Mouse (Mus musculus): ENCODE data around the gene Prss1. TPM values are rescaled to one million over a fixed set of nuclear protein-coding genes. Genes with fewer than 3 reads are reported as not detected.
"Not testable (repeated sequence)": the region's sequence is repeated elsewhere in the genome, so short reads cannot be mapped to it uniquely, and the experiment has no call there.

Prss1 gene
- polyA plus RNA-seq (2016; fragmentation: Nextera tagmentation; extraction: Ambion mirVana), result not detected in 2 replicates

- H3K9me3 ChIP-seq, result not testable (repeated sequence)
Observed at GRCm38 (mm10) chr6:41458632-41459031, at the start of gene Prss1. TSS of gene Prss1 (plus strand) at chr6:41458932.

GRCm38 (mm10) chr6:41442261-41442660 is 16.5 kb upstream of the Prss1 start:
- not testable (repeated sequence) for DNase-seq (ENCODE audit: extremely low spot score, low spot score); H3K9me3 ChIP-seq; H3K27ac ChIP-seq; H3K4me1 ChIP-seq; H3K27me3 ChIP-seq (ENCODE audit: poor library complexity, severe bottlenecking); H3K36me3 ChIP-seq (replicated peaks); H3K4me3 ChIP-seq
- 100% methylated on average over 2 of the region's 2 CpGs for WGBS

More at GRCm38 (mm10) chr6:41458632-41459031, at the start of gene Prss1:
- H3K36me3 ChIP-seq (replicated peaks); H3K4me1 ChIP-seq; H3K27me3 ChIP-seq (ENCODE audit: poor library complexity, severe bottlenecking); H3K4me3 ChIP-seq; H3K27ac ChIP-seq; DNase-seq (ENCODE audit: extremely low spot score, low spot score): not testable (repeated sequence)

GRCm38 (mm10) chr6:41446045-41446444 is 12.7 kb upstream of the Prss1 start, which contains the start of gene Gm10334:
TSS of gene Gm10334 (minus strand) at chr6:41446145.
- not testable (repeated sequence) for H3K36me3 ChIP-seq (replicated peaks); H3K4me3 ChIP-seq; H3K9me3 ChIP-seq; H3K27me3 ChIP-seq (ENCODE audit: poor library complexity, severe bottlenecking); H3K27ac ChIP-seq; H3K4me1 ChIP-seq; DNase-seq (ENCODE audit: extremely low spot score, low spot score)

GRCm38 (mm10) chr6:41499374-41499773 is 40.6 kb downstream of the Prss1 start:
- Histone ChIP-seq H3K27ac (no peak overlapping the region), H3K4me1 (no peaks in the 10 kb centered on the region), H3K4me3 (no peak overlapping the region), H3K36me3 (replicated peaks) (no peaks in the 10 kb centered on the region), H3K27me3 (ENCODE audit: poor library complexity, severe bottlenecking) (no peaks in the 10 kb centered on the region), H3K9me3 (peaks cover 4% of the 10 kb centered on the region; the same call in 1 of the 2 replicates)
- 91% methylated on average over 3 of the region's 3 CpGs for WGBS
- no peak for DNase-seq (ENCODE audit: extremely low spot score, low spot score)

- H3K27me3 ChIP-seq (ENCODE audit: poor library complexity, severe bottlenecking), result no peaks in the 10 kb centered on the region
- 88% methylated on average over 2 of the region's 2 CpGs for WGBS
- no peaks in the 10 kb centered on the region for H3K9me3 ChIP-seq
- H3K4me1 ChIP-seq, result no peaks in the 10 kb centered on the region
- H3K27ac ChIP-seq, result no peak overlapping the region
- no peak for DNase-seq (ENCODE audit: extremely low spot score, low spot score)
- no peaks in the 10 kb centered on the region for H3K36me3 ChIP-seq (replicated peaks)
- H3K4me3 ChIP-seq, result no peak overlapping the region
Observed at GRCm38 (mm10) chr6:41504915-41505314, 46.2 kb downstream of the Prss1 start.

- Histone ChIP-seq H3K4me1 (no peaks in the 10 kb centered on the region), H3K9me3 (no peaks in the 10 kb centered on the region), H3K27ac (no peak overlapping the region), H3K36me3 (replicated peaks) (no peaks in the 10 kb centered on the region), H3K4me3 (no peak overlapping the region), H3K27me3 (ENCODE audit: poor library complexity, severe bottlenecking) (no peaks in the 10 kb centered on the region)
- 80% methylated on average over 6 of the region's 6 CpGs for WGBS
- DNase-seq (ENCODE audit: extremely low spot score, low spot score), result no peak
Observed at GRCm38 (mm10) chr6:41505323-41505722, 46.6 kb downstream of the Prss1 start.

Other genes starting within 250 kb of the Prss1 start
- gene Try4, start 156.7 kb upstream of the Prss1 start, polyA plus RNA-seq (2016; fragmentation: Nextera tagmentation; extraction: Ambion mirVana), result not detected in 2 replicates
- gene Try5, start 142.1 kb upstream of the Prss1 start, polyA plus RNA-seq (2016; fragmentation: Nextera tagmentation; extraction: Ambion mirVana), result not detected in 2 replicates
- gene Try10, start 104.8 kb upstream of the Prss1 start, polyA plus RNA-seq (2016; fragmentation: Nextera tagmentation; extraction: Ambion mirVana), result not detected in 2 replicates
- not detected in 2 replicates for gene Prss3, start 81.3 kb upstream of the Prss1 start, polyA plus RNA-seq (2016; fragmentation: Nextera tagmentation; extraction: Ambion mirVana)
- gene Gm5771, start 66.6 kb upstream of the Prss1 start, polyA plus RNA-seq (2016; fragmentation: Nextera tagmentation; extraction: Ambion mirVana), result not detected in 2 replicates
- not detected in 2 replicates for gene Gm10334, start 12.8 kb upstream of the Prss1 start, polyA plus RNA-seq (2016; fragmentation: Nextera tagmentation; extraction: Ambion mirVana)
- gene Prss2, start 62.9 kb downstream of the Prss1 start, polyA plus RNA-seq (2016; fragmentation: Nextera tagmentation; extraction: Ambion mirVana), result not detected in 2 replicates
- 14.6 and 16.6 TPM in 2 replicates for gene Ephb6, start 146.6 kb downstream of the Prss1 start, polyA plus RNA-seq (2016; fragmentation: Nextera tagmentation; extraction: Ambion mirVana)
- gene Trpv6, start 177.5 kb downstream of the Prss1 start, polyA plus RNA-seq (2016; fragmentation: Nextera tagmentation; extraction: Ambion mirVana), result 0.16 and 0.25 TPM in 2 replicates
- not detected in 2 replicates for gene Trpv5, start 221.8 kb downstream of the Prss1 start, polyA plus RNA-seq (2016; fragmentation: Nextera tagmentation; extraction: Ambion mirVana)
- gene Llcfc1, start 225.5 kb downstream of the Prss1 start, polyA plus RNA-seq (2016; fragmentation: Nextera tagmentation; extraction: Ambion mirVana), result not detected in 2 replicates
- gene Kel, start 245.4 kb downstream of the Prss1 start, polyA plus RNA-seq (2016; fragmentation: Nextera tagmentation; extraction: Ambion mirVana), result 7.7 and 10.9 TPM in 2 replicates